Mouse (Mus musculus): Measurements from ENCODE around the gene Gmpr.

Gene Gmpr

GRCm38 (mm10) chr13:45502791-45503190 lies 4.5 kb upstream of the Gmpr start:
- no peak for DNase-seq (ENCODE audit: low read depth, low spot score)

DNA sequence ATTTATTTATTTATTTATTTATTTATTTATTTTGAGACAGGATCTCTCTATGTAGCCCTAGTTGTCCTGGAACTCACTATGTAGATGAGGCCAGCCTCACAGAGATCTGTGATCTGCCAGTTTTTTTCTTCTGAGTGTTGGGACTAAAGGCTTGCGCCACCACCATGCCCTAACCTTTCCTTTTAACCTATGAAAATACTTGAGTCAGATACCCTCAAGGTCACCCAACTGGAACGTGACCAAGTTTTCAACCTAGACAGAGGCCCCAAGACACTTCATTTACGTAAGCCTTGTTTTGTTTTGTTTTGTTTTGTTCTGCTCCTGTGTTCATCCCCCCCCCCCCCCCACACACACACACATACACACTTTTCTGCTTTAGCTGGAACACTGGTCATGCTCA lies 1.7 kb upstream of the Gmpr start:
- DNase-seq (ENCODE audit: low read depth, low spot score), result no peak

DNA sequence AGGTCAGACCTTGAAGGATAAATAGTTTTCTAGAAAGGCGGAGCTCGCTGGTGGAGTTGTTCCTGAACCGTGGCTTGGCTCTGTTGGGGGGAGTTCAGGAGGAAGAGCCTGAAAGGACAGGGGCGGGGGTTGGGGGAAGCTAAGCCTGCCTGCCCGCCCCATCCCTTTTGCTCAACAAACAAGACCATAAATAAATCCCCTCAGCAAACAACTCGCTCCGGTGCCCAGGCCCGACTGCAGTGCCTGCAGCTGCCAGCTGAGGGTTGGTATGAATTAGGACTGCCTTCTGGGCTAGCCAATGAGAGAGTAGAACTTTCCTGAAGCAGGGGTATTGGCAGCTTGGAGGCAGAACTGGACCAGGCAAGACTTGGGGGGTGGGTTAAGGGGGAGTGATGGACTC lies 1.3 kb downstream of the Gmpr start:
- DNase-seq (ENCODE audit: low read depth, low spot score), result peak; percentile 65

DNA sequence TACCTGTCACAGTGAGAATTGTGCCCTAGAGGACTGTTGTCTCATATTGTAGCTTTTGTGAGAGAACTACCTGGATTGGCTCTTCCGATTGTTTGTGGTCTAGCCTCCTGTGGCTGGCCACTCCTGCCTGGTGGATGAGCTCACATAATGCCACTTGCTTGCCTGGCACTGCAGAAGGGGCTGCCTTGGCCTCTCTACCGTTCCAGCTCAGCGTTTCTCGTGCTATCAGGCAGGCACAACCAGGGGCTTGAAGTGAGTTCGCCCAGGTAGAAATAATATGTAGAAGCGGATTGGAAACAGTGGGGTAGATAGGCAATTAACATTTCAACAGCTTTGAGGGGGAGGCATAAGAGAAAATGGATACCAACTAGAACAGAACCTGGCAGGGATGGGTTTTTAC lies 2.1 kb downstream of the Gmpr start:
- no peak for DNase-seq (ENCODE audit: low read depth, low spot score)

DNA sequence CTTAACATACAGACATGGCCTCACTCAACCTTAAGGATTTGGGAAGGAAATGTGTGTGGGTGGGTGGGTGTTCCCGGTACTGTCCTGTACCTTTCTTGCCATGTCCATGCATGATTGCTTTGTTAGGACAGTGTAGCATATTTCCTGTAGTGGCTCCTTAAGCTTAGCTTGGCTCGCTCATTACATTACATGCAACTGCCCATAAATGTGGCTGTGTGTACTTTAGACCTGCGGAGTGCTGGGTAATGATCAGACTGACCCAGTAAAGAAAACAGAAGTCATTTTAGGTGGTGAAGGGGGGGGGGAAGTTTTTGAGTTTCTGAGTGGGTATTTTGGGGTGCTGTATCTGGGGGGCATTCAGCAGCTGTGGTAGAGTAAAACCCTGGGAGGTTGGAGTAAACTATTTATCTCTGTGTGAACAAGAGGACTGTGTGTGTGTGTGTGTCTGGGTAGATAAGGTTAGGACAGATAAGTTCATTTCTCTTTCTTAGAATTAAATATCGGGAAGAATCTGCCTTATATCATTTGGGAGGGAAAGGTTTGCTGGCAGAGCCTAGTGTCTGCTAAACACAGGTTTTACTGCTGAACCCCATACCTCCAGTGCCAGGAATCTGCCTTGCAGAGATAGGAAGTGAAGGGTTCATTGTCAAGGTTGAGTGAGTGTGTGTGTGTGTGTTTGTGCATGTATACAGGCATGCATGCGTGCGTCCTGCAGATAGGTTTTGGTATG lies 4.6 kb downstream of the Gmpr start:
- no peak for DNase-seq (ENCODE audit: low read depth, low spot score)

GRCm38 (mm10) chr13:45512531-45512930 lies 5.3 kb downstream of the Gmpr start:
- DNase-seq (ENCODE audit: low read depth, low spot score), result no peak

DNA sequence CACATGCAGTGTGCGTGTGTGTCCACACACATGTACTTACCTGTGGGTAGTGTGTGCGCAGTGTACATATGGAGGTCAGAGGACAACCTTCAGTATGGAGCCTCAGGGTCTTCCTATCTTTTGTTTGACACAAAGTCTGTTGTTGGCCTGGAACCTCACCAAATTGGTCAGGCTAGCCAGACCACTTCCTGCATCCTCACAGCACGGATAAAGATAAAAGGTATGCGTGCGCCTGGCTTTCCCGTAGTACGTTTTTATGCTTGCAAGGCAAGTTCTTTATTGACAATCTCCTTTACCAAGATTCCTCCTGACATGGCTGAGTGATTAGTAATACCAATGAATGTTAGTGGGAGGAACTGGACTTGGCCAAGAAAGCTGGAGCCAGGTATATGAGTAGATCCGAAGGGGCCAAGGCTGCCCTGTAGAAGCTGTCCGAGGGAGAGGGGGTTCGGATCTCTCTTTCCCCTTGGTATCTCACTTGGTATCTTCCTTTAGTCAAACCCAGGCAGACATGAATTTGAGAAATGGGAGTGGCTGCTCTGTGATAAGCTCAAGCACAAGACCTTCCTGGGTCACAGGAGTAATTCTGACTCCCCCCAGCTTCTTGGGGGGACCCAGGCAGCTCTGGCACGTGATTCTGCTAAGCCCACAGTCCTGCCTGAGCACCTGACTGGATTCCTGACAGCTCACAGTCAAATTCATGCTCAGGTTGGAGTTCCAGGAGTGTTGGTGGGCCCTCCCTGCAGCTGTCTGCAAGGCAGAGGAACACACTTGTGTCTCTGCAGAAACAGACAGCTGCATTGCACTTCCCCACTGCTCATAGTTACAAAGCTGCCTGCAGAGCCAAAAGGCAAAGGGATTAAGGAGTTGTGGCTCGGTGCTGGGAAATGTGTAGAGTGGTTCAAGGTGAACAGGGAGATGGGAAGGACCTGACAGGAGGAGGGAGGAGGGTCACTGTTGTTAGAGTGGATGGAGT lies 6.1 kb downstream of the Gmpr start:
- DNase-seq (ENCODE audit: low read depth, low spot score), result no peak

DNA sequence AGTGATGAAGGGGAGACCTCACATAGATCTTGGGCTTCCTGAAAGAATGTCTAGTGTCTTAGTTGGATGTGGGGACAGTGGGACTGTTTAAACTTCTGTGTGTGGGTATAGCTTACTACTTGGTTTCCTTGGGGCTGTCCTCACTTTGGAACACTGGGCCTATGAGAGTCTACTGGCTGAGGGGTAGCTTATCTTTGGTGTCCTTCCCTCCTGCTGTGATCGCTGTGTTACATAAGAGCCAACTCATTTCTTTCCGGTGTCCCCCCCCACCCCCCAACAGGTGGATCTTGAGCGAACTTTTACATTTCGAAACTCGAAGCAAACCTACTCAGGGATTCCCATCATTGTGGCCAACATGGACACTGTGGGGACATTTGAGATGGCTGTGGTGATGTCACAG lies 6.9 kb downstream of the Gmpr start:
- no peak for DNase-seq (ENCODE audit: low read depth, low spot score)

GRCm38 (mm10) chr13:45514832-45515422 lies 7.7 kb downstream of the Gmpr start:
- no peak for DNase-seq (ENCODE audit: low read depth, low spot score)

GRCm38 (mm10) chr13:45516501-45517393 lies 9.5 kb downstream of the Gmpr start:
- no peak for DNase-seq (ENCODE audit: low read depth, low spot score)

GRCm38 (mm10) chr13:45524305-45524704 lies 17.1 kb downstream of the Gmpr start:
- no peak for DNase-seq (ENCODE audit: low read depth, low spot score)

DNA sequence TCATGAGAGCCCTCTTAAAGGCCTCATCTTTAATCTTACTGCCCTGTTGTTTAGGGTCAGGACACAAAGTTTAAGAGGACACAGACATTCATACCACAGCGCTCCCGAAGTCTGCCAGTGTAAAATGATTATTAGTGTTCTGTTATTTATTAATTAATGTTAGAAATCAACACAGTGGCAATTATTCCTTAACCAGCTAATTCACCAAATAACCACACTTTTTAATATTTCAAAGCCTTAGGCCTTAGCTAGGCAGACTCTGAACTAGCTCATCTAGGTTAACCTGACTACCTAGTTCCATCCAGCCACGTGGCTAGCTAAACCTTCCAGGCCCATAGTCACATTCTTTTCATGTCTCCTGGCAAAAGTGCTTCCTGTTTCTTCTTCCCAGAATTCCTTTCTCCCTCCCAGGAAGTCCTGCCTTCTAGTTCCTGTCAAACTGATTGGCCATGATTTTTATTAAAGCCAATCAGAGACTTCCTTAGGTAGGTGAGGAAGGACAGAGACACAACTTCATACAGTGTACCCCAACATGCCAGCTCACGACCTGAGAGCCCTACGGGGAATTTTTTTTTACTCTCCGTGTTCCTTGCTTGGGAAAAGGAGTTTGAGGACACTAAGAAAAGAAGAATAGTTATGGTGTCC lies 17.7 kb downstream of the Gmpr start:
- DNase-seq (ENCODE audit: low read depth, low spot score), result no peak

DNA sequence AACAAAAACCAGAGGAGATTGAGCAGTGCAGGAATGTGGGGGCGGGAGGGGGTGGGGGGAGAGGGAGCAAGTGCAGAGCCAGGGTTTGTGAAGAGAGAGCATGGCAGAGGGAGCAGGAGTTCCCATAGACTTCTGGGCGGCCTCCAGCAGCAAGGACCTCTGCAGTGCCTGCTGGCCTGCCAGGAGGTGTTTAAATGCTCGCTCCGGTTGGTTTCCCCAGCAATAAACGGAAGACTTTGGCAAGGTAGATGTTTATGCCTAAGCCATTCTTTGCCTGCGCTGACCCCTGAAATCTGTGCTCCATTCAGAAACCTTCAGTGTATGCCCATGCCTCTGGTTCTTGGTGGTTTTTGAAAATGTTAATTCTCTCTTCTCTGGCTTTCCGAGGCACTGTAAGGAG lies 19.0 kb downstream of the Gmpr start:
- DNase-seq (ENCODE audit: low read depth, low spot score), result no peak

GRCm38 (mm10) chr13:45527232-45527964 lies 20.2 kb downstream of the Gmpr start:
- no peak for DNase-seq (ENCODE audit: low read depth, low spot score)

GRCm38 (mm10) chr13:45528787-45529186 lies 21.5 kb downstream of the Gmpr start:
- DNase-seq (ENCODE audit: low read depth, low spot score), result no peak

DNA sequence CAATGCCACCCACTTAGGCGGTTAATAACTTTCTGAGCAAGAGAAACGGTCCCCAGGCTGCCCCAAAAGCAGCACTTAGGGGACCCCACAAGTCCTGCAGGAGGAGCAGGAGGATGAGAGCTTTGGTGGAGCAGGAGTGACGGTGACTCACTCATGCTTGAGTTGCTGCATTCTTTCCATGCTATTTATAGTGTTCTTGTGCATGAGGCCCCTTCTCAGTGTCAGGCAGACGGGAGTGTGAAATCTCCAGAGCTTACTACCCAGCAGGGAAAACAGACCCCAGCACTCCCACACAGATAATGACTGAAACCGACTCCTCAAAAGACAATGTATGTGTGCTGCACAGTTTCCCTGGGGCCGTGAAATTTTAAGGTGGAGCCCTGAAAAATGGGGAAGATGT lies 23.5 kb downstream of the Gmpr start:
- DNase-seq (ENCODE audit: low read depth, low spot score), result peak; percentile 66

GRCm38 (mm10) chr13:45535731-45536453 lies 28.6 kb downstream of the Gmpr start:
- DNase-seq (ENCODE audit: low read depth, low spot score), result no peak

- no peak for DNase-seq (ENCODE audit: low read depth, low spot score)
Observed at GRCm38 (mm10) chr13:45537110-45537509, 29.9 kb downstream of the Gmpr start.

DNA sequence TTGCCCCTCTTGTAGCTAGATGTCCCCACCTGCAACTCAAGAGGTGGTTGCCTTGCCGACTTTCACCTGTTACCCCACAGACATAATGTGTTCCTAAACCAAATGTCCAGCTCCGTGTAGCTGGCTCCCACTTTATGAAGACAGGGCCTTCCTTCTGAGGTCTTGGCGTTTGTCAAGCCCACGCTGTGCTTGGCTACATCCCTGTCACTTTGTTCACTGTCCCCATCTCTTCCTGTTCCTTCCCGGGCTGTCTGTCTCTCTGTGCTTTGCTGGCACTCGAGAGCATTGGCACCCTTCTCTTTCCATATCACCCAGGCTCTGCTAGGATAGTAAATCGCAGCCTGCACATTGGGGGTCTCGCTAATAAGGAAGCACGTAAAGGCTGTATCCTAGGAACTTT lies 30.8 kb downstream of the Gmpr start:
- DNase-seq (ENCODE audit: low read depth, low spot score), result no peak

All from telencephalon, adult 2 months (tissue).